ENCODE assay signal across 18 mouse cellular contexts in genomic region chr3:33073905-33074265, GRCm38 (mm10).
DNase-seq lines count a peak whose midpoint lies in the region; ATAC-seq and TF ChIP-seq lines count a peak whose summit lies in the region.
"Had no signal": no experiment of that assay in that cellular context is flagged by ENCODE, and none has a peak within 500 bp of the region (broad histone marks: within the 10 kb centered on the region; RNA-seq: fewer than 3 reads in every experiment).

No protein-coding gene starts in this region.

- TF ChIP-seq CTCF in lung, postnatal 0 days (IDR thresholded peaks at IDR 0.05) = no peak

- no peak for TF ChIP-seq EP300 in lung, postnatal 0 days (IDR thresholded peaks at IDR 0.05)

- H3K9me3 ChIP-seq in forebrain, embryonic 15.5 days = no peaks in the 10 kb centered on the region
- H3K9me3 ChIP-seq in forebrain, embryonic 10.5 days = no peaks in the 10 kb centered on the region
- no peaks in the 10 kb centered on the region for H3K9me3 ChIP-seq in lung, postnatal 0 days (ENCODE audit: low read length)
- no peaks in the 10 kb centered on the region for H3K9me3 ChIP-seq in hindbrain, embryonic 16.5 days (ENCODE audit: control insufficient read depth, low read length)
- H3K9me3 ChIP-seq in midbrain, embryonic 15.5 days = no peaks in the 10 kb centered on the region
- H3K9me3 ChIP-seq: embryonic facial prominence, embryonic 15.5 days; heart, embryonic 12.5 days; limb, embryonic 10.5 days; neural tube, embryonic 12.5 days had no signal

- H3K4me1 ChIP-seq in forebrain, embryonic 15.5 days = peaks cover 10% of the 10 kb centered on the region; the same call in 1 of the 2 replicates
- no peaks in the 10 kb centered on the region for H3K4me1 ChIP-seq in forebrain, embryonic 10.5 days
- H3K4me1 ChIP-seq in lung, postnatal 0 days (ENCODE audit: insufficient read depth, low read depth, low read length) = 0 out of 2 replicates have a peak, but pooled peaks cover 3% of the 10 kb centered on the region
- peaks cover 8% of the 10 kb centered on the region for H3K4me1 ChIP-seq in hindbrain, embryonic 16.5 days (ENCODE audit: control insufficient read depth, insufficient read depth, low read depth, low read length)
- 0 out of 2 replicates have a peak, but pooled peaks cover 3% of the 10 kb centered on the region for H3K4me1 ChIP-seq in midbrain, embryonic 15.5 days
- H3K4me1 ChIP-seq: embryonic facial prominence, embryonic 15.5 days; limb, embryonic 10.5 days; neural tube, embryonic 12.5 days had no signal

- no peak overlapping the region for H3K4me2 ChIP-seq in forebrain, embryonic 15.5 days (replicated peaks)
- no peak overlapping the region for H3K4me2 ChIP-seq in lung, postnatal 0 days (replicated peaks; ENCODE audit: low read depth, low read length)
- no peak overlapping the region for H3K4me2 ChIP-seq in hindbrain, embryonic 16.5 days (ENCODE audit: low read length)
- no peak overlapping the region for H3K4me2 ChIP-seq in midbrain, embryonic 15.5 days
- H3K4me2 ChIP-seq: embryonic facial prominence, embryonic 15.5 days; heart, embryonic 12.5 days; neural tube, embryonic 12.5 days had no signal

- no peak overlapping the region for H3K4me3 ChIP-seq in forebrain, embryonic 15.5 days
- H3K4me3 ChIP-seq in forebrain, embryonic 10.5 days = no peak overlapping the region
- H3K4me3 ChIP-seq in lung, postnatal 0 days (ENCODE audit: low read depth, low read length) = no peak overlapping the region
- no peak overlapping the region for H3K4me3 ChIP-seq in hindbrain, embryonic 16.5 days (ENCODE audit: low read length)
- no peak overlapping the region for H3K4me3 ChIP-seq in midbrain, embryonic 15.5 days
- H3K4me3 ChIP-seq: embryonic facial prominence, embryonic 15.5 days; heart, embryonic 12.5 days; limb, embryonic 10.5 days; neural tube, embryonic 12.5 days had no signal

- H3K9ac ChIP-seq in forebrain, embryonic 15.5 days (replicated peaks) = no peak overlapping the region
- H3K9ac ChIP-seq in lung, postnatal 0 days (replicated peaks; ENCODE audit: low read depth) = no peak overlapping the region
- H3K9ac ChIP-seq in hindbrain, embryonic 16.5 days (ENCODE audit: low read depth, low read length) = no peak overlapping the region
- no peak overlapping the region for H3K9ac ChIP-seq in midbrain, embryonic 15.5 days
- H3K9ac ChIP-seq: embryonic facial prominence, embryonic 15.5 days; heart, embryonic 12.5 days; liver, postnatal 0 days; neural tube, embryonic 12.5 days had no signal

- peak; percentile 41; the same call in 1 of the 2 replicates for ATAC-seq in forebrain, embryonic 15.5 days (replicated peaks)
- peak; percentile 75 for ATAC-seq in lung, postnatal 0 days
- no peak; the same call in 1 of the 2 replicates for ATAC-seq in hindbrain, embryonic 16.5 days
- ATAC-seq in midbrain, embryonic 15.5 days (replicated peaks) = peak; percentile 62
- ATAC-seq: inflammation-experienced regulatory T-cells, adult 6 months; liver, postnatal 0 days had no signal

- H3K27me3 ChIP-seq in forebrain, embryonic 15.5 days = no peaks in the 10 kb centered on the region
- H3K27me3 ChIP-seq in forebrain, embryonic 10.5 days (ENCODE audit: poor library complexity, severe bottlenecking) = no peaks in the 10 kb centered on the region
- H3K27me3 ChIP-seq in lung, postnatal 0 days (replicated peaks; ENCODE audit: insufficient read depth, low read length) = no peaks in the 10 kb centered on the region
- H3K27me3 ChIP-seq in hindbrain, embryonic 16.5 days (replicated peaks; ENCODE audit: control insufficient read depth, insufficient read depth, low read length) = no peaks in the 10 kb centered on the region
- H3K27me3 ChIP-seq in midbrain, embryonic 15.5 days (replicated peaks) = no peaks in the 10 kb centered on the region
- H3K27me3 ChIP-seq: embryonic facial prominence, embryonic 15.5 days; heart, embryonic 12.5 days; neural tube, embryonic 12.5 days had no signal

- H3K27ac ChIP-seq in forebrain, embryonic 15.5 days (replicated peaks) = no peak overlapping the region
- H3K27ac ChIP-seq in forebrain, embryonic 10.5 days = no peak overlapping the region
- H3K27ac ChIP-seq in lung, postnatal 0 days (ENCODE audit: low read length) = no peak overlapping the region
- peak overlapping the region; percentile 23; the same call in 1 of the 2 replicates for H3K27ac ChIP-seq in hindbrain, embryonic 16.5 days (ENCODE audit: low read depth, low read length)
- H3K27ac ChIP-seq in midbrain, embryonic 15.5 days = no peak overlapping the region
- H3K27ac ChIP-seq: embryonic facial prominence, embryonic 15.5 days; limb, embryonic 10.5 days; neural tube, embryonic 12.5 days had no signal

- no peak for DNase-seq in forebrain, embryonic 10.5 days (ENCODE audit: extremely low spot score, low spot score)
- peak; percentile 48 for DNase-seq in lung, postnatal 0 days (ENCODE audit: low spot score)
- DNase-seq in lung, postnatal 25 days (ENCODE audit: low spot score) = no peak
- no peak for DNase-seq in adipocyte (ENCODE audit: low spot score)
- DNase-seq: cerebellum, adult 18-20 months; cerebellum, postnatal 36 days; heart, postnatal 14 days; kidney, adult 2 months; kidney, postnatal 14 days; liver, postnatal 0 days had no signal

- WGBS in forebrain, embryonic 15.5 days = 57% methylated on average over 1 of the region's 1 CpGs
- 84% methylated on average over 1 of the region's 1 CpGs for WGBS in forebrain, embryonic 10.5 days
- WGBS in lung, postnatal 0 days = 56% methylated on average over 1 of the region's 1 CpGs
- WGBS in hindbrain, embryonic 16.5 days = 66% methylated on average over 1 of the region's 1 CpGs
- 73% methylated on average over 1 of the region's 1 CpGs for WGBS in midbrain, embryonic 15.5 days

- H3K36me3 ChIP-seq in forebrain, embryonic 15.5 days = no peaks in the 10 kb centered on the region
- no peaks in the 10 kb centered on the region for H3K36me3 ChIP-seq in forebrain, embryonic 10.5 days (replicated peaks)
- H3K36me3 ChIP-seq in lung, postnatal 0 days (ENCODE audit: insufficient read depth, low read length) = no peaks in the 10 kb centered on the region
- no peaks in the 10 kb centered on the region for H3K36me3 ChIP-seq in hindbrain, embryonic 16.5 days (ENCODE audit: control insufficient read depth, insufficient read depth, low read length)
- H3K36me3 ChIP-seq in midbrain, embryonic 15.5 days (replicated peaks) = no peaks in the 10 kb centered on the region
- H3K36me3 ChIP-seq: embryonic facial prominence, embryonic 15.5 days; heart, embryonic 12.5 days; limb, embryonic 10.5 days; neural tube, embryonic 12.5 days had no signal
